Mouse (Mus musculus): ENCODE measurements around the gene Bicd1. TPM values are rescaled to one million over a fixed set of nuclear protein-coding genes. Genes with fewer than 3 reads are reported as not detected.

Gene Bicd1
- polyA plus RNA-seq, 1 experiment from 2014 or later, result 17.9 TPM

DNA sequence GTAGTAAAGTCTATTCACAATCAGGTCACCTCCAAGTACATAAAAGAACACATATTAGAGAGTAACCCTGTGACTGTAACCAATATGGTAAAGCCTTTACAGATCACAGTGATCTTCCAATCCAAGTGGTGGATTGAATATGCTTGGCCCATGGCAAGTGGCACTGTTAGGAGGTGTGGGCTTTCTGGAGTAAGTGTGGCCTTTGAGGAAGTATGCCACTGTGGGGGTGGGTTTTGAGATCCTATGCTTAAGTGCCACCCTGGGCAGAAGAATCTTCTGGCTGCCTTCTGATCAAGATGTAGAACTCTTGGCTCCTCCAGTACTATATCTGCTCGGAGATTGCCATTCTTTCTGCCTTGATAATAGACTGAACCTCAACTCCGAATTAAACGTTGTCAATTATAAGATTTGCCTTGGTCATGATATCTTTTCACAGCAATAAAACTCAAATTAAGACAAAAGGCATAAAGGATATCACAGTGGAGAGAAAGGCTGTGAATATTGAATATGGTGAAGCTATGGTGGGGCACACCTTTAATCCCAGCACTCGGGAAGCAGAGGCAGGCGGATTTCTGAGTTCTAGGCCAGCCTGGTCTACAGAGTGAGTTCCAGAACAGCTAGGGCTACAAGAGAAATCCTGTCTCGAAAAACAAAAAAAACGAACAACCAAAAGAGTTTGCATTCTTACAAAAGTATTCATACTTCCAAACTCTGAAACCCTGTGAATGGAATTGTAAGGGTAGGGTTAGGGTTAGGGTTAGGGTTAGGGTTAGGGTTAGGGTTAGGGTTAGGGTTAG lies 177.2 kb downstream of the Bicd1 start:
- H3K4me3 ChIP-seq (ENCODE audit: low read depth, low read length), result no peak overlapping the region
- no peak overlapping the region for H3K9ac ChIP-seq (ENCODE audit: low read length)
- peaks cover 9% of the 10 kb centered on the region for H3K9me3 ChIP-seq (replicated peaks; ENCODE audit: control insufficient read depth, low read length)
- H3K27ac ChIP-seq (ENCODE audit: low read depth, low read length), result no peak overlapping the region
- DNase-seq (ENCODE audit: low spot score) (peak; percentile 10), ATAC-seq (no peak)
- no peaks in the 10 kb centered on the region for H3K4me1 ChIP-seq (ENCODE audit: control insufficient read depth, insufficient read depth, low read length)
- WGBS, result 94% methylated on average over 7 of the region's 7 CpGs
- H3K4me2 ChIP-seq (ENCODE audit: low read length), result no peak overlapping the region
- no peaks in the 10 kb centered on the region for H3K27me3 ChIP-seq (replicated peaks; ENCODE audit: control insufficient read depth, insufficient read depth, low read length)
- H3K36me3 ChIP-seq (ENCODE audit: control insufficient read depth, insufficient read depth, low read length), result no peaks in the 10 kb centered on the region

Small RNA genes lying within 50 kb of the gene (microRNA-seq; reads per million reads assigned to microRNA genes)
- not detected for gene Gm24307

Other genes starting within 250 kb of the Bicd1 start
- 105 and 121 TPM in 2 replicates for gene Amn1, start 220.2 kb upstream of the Bicd1 start, polyA plus RNA-seq (2014; fragmentation: Nextera tagmentation; extraction: Ambion mirVana)
- 32.6 and 33.3 TPM in 2 replicates for gene Resf1, start 99.5 kb upstream of the Bicd1 start, polyA plus RNA-seq (2014; fragmentation: Nextera tagmentation; extraction: Ambion mirVana)

Data from forebrain, embryonic 14.5 days (tissue).